14 mouse cellular contexts compared by ENCODE assay signal in the genomic region with DNA sequence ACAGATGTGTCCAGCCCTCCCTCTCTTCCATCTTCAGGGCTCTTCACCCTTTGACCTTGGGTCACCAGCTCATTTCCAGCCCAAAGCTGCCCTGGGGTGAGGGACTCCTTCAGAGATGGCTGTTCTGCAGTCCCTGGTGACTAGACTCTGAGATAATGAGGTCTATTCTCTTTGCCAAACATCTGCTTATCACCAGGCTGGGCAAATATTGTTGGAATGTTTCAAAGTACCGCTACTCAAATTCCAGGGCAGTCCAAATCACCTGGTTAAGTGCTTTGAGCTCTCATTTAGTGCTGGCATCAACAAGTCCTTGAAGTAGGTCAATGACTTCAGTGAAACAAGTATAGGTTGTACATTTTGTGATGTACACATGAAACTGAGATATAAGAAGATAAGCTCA. TPM values are rescaled to one million over a fixed set of nuclear protein-coding genes. Genes with fewer than 3 reads are reported as not detected.
"Had no signal": no experiment of that assay in that cellular context is flagged by ENCODE, and none has a peak within 500 bp of the region (broad histone marks: within the 10 kb centered on the region; RNA-seq: fewer than 3 reads in every experiment).

No protein-coding gene starts in this region.

- H3K27ac ChIP-seq: kidney, embryonic 15.5 days; limb, embryonic 15.5 days; midbrain, embryonic 10.5 days; neural tube, embryonic 15.5 days had no signal

- H3K4me1 ChIP-seq: limb, embryonic 15.5 days; midbrain, embryonic 10.5 days; neural tube, embryonic 15.5 days had no signal

- H3K9me3 ChIP-seq: kidney, embryonic 15.5 days; limb, embryonic 15.5 days; midbrain, embryonic 10.5 days; neural tube, embryonic 15.5 days had no signal

- ATAC-seq: intestine, embryonic 16.5 days had no signal

- H3K9ac ChIP-seq: kidney, embryonic 15.5 days; limb, embryonic 15.5 days; neural tube, embryonic 15.5 days had no signal

- DNase-seq: kidney, postnatal 25 days; layer of hippocampus, adult 9-11 months; layer of hippocampus, postnatal 36 days; midbrain, embryonic 14.5 days; right cerebral cortex, adult 18-20 months; right cerebral cortex, postnatal 25 days; thymus, postnatal 4 days had no signal

- H3K36me3 ChIP-seq: kidney, embryonic 15.5 days; limb, embryonic 15.5 days; midbrain, embryonic 10.5 days; neural tube, embryonic 15.5 days had no signal

- H3K27me3 ChIP-seq: kidney, embryonic 15.5 days; limb, embryonic 15.5 days; neural tube, embryonic 15.5 days had no signal

- H3K4me3 ChIP-seq: kidney, embryonic 15.5 days; limb, embryonic 15.5 days; midbrain, embryonic 10.5 days; myocyte; neural tube, embryonic 15.5 days had no signal

- H3K4me2 ChIP-seq: kidney, embryonic 15.5 days; limb, embryonic 15.5 days; neural tube, embryonic 15.5 days had no signal

RNA-seq across cellular contexts. Expression of a gene that starts 57.3 kb away (rescaled TPM):
- polyA plus RNA-seq: intestine, embryonic 16.5 days; midbrain, embryonic 10.5 days; myocyte; small intestine, adult 2 months had no signal
